In genomic region chr19:45574941-45575631, GRCm38 (mm10) we compare ENCODE assay signal across 10 mouse cellular contexts. TPM values are rescaled to one million over a fixed set of nuclear protein-coding genes. Genes with fewer than 3 reads are reported as not detected.
DNase-seq lines count a peak whose midpoint lies in the region; ATAC-seq lines count a peak whose summit lies in the region.
"Had no signal": no experiment of that assay in that cellular context is flagged by ENCODE, and none has a peak within 500 bp of the region (broad histone marks: within the 10 kb centered on the region; RNA-seq: fewer than 3 reads in every experiment).

No protein-coding gene starts in this region.

- 0 out of 2 replicates have a peak, but pooled peaks have one; percentile 6 for ATAC-seq in intestine, embryonic 14.5 days (replicated peaks; ENCODE audit: low FRiP score, low TSS enrichment, low read depth)
- no peak for ATAC-seq in neural tube, embryonic 15.5 days (ENCODE audit: low FRiP score)

- no peaks in the 10 kb centered on the region for H3K27me3 ChIP-seq in intestine, embryonic 14.5 days (replicated peaks; ENCODE audit: control insufficient read depth, insufficient read depth, low read length)
- H3K27me3 ChIP-seq in neural tube, embryonic 15.5 days (replicated peaks): no peaks in the 10 kb centered on the region
- H3K27me3 ChIP-seq: hindbrain, embryonic 15.5 days had no signal

- no peaks in the 10 kb centered on the region for H3K9me3 ChIP-seq in intestine, embryonic 14.5 days (ENCODE audit: control insufficient read depth, low read length)
- no peaks in the 10 kb centered on the region for H3K9me3 ChIP-seq in neural tube, embryonic 15.5 days (replicated peaks)
- H3K9me3 ChIP-seq: hindbrain, embryonic 15.5 days had no signal

- no peak overlapping the region for H3K4me3 ChIP-seq in intestine, embryonic 14.5 days (ENCODE audit: low read depth, low read length)
- H3K4me3 ChIP-seq in neural tube, embryonic 15.5 days (replicated peaks): no peak overlapping the region
- H3K4me3 ChIP-seq: hindbrain, embryonic 15.5 days had no signal

- no peak overlapping the region for H3K27ac ChIP-seq in intestine, embryonic 14.5 days (ENCODE audit: low read depth)
- no peak overlapping the region for H3K27ac ChIP-seq in neural tube, embryonic 15.5 days (replicated peaks)

- H3K4me1 ChIP-seq in intestine, embryonic 14.5 days (replicated peaks; ENCODE audit: control insufficient read depth, insufficient read depth, low read length): peaks cover 24% of the 10 kb centered on the region
- H3K4me1 ChIP-seq in neural tube, embryonic 15.5 days: peaks cover 27% of the 10 kb centered on the region

- H3K36me3 ChIP-seq in intestine, embryonic 14.5 days (ENCODE audit: control insufficient read depth, insufficient read depth, low read length): peaks cover 29% of the 10 kb centered on the region
- peaks cover 28% of the 10 kb centered on the region for H3K36me3 ChIP-seq in neural tube, embryonic 15.5 days

- no peak overlapping the region for H3K9ac ChIP-seq in intestine, embryonic 14.5 days (ENCODE audit: low read length)
- no peak overlapping the region for H3K9ac ChIP-seq in neural tube, embryonic 15.5 days (replicated peaks)
- H3K9ac ChIP-seq: hindbrain, embryonic 15.5 days had no signal

- WGBS in intestine, embryonic 14.5 days: 30% methylated on average over 19 of the region's 19 CpGs
- 65% methylated on average over 19 of the region's 19 CpGs for WGBS in neural tube, embryonic 15.5 days

- DNase-seq in spleen, adult 18-20 months: peak; percentile 45 to 51
- DNase-seq in spleen, adult 12 weeks (ENCODE audit: low spot score): no peak
- no peak for DNase-seq in intestine, embryonic 14.5 days (ENCODE audit: low spot score)
- peak; percentile 66 to 74 for DNase-seq in lung, postnatal 4 days
- DNase-seq in thymus, postnatal 4 days: peak; percentile 74
- no peak for DNase-seq in ovary, postnatal 10 days (ENCODE audit: low spot score)
- no peak for DNase-seq in right cerebral cortex, postnatal 10 days (ENCODE audit: low spot score in 2 of 2)
- DNase-seq: adrenal gland, adult 8-10 months had no signal

- H3K4me2 ChIP-seq in intestine, embryonic 14.5 days (ENCODE audit: low read length): no peak overlapping the region
- H3K4me2 ChIP-seq in neural tube, embryonic 15.5 days: no peak overlapping the region
- H3K4me2 ChIP-seq: hindbrain, embryonic 15.5 days had no signal

RNA-seq across cellular contexts. Expression of gene Gm17018, which starts 14.7 kb away (rescaled TPM):
- 41.8 and 44.0 TPM in 2 replicates for polyA plus RNA-seq in intestine, embryonic 14.5 days (2014; fragmentation: Nextera tagmentation; extraction: Ambion mirVana)
- polyA plus RNA-seq in neural tube, embryonic 15.5 days (2015; fragmentation: Nextera tagmentation; extraction: Ambion mirVana): 76.7 and 80.3 TPM in 2 replicates

RNA-seq across cellular contexts. Expression of gene Poll, which starts 14.8 kb away (rescaled TPM):
- polyA plus RNA-seq in intestine, embryonic 14.5 days (2014; fragmentation: Nextera tagmentation; extraction: Ambion mirVana): 13.5 and 14.3 TPM in 2 replicates
- polyA plus RNA-seq in neural tube, embryonic 15.5 days (2015; fragmentation: Nextera tagmentation; extraction: Ambion mirVana): 11.0 and 11.6 TPM in 2 replicates

Comparison
In these comparisons a context has a peak if more than half of its experiments do, and no peak if none do; other contexts are left out.
1. DNase-seq: peak in spleen, adult 18-20 months (2 of 2), lung, postnatal 4 days (2 of 2) and thymus, postnatal 4 days (single experiment); none in spleen, adult 12 weeks (single experiment), intestine, embryonic 14.5 days (single experiment), ovary, postnatal 10 days (single experiment) and right cerebral cortex, postnatal 10 days (0 of 2).